Mouse (Mus musculus) small intestine, adult 2 months (tissue): ENCODE data around the gene Elp4. TPM values are rescaled to one million over a fixed set of nuclear protein-coding genes. Genes with fewer than 3 reads are reported as not detected.

Experiments used
- H3K27ac ChIP-seq: fragments of 200-500 bp; 2 replicates; pipeline ENCODE4 v1.5.1; 2012; ENCODE audit warnings: low read depth, low read length, control low read depth, inconsistent platforms; ENCODE audit not compliant: insufficient read depth
- H3K27me3 ChIP-seq: fragments of 200-500 bp; 2 replicates; pipeline ENCODE4 v1.6.1; 2012; ENCODE audit warnings: mild to moderate bottlenecking, moderate library complexity, low read length, inconsistent platforms; ENCODE audit not compliant: control insufficient read depth, insufficient read depth
- H3K36me3 ChIP-seq: fragments of 200-500 bp; 2 replicates; pipeline ENCODE4 v1.6.1; 2012; ENCODE audit warnings: mild to moderate bottlenecking, low read length, control low read depth, inconsistent platforms; ENCODE audit not compliant: control insufficient read depth, insufficient read depth
- H3K4me1 ChIP-seq: fragments of 200-500 bp; 2 replicates; pipeline ENCODE4 v1.6.1; 2012; ENCODE audit warnings: low read length, inconsistent platforms, mixed read lengths; ENCODE audit not compliant: control insufficient read depth, insufficient read depth, insufficient read length
- H3K4me3 ChIP-seq: fragments of 200-500 bp; 2 replicates; pipeline ENCODE4 v1.5.1; 2012; ENCODE audit warnings: low read depth, mild to moderate bottlenecking, control low read depth, inconsistent platforms, low read length, moderate library complexity
- CTCF ChIP-seq: fragments of 200-500 bp; IDR thresholded peaks from 2 replicates; pipeline ENCODE4 v1.5.1; 2012; ENCODE audit warnings: low read depth, mild to moderate bottlenecking, control low read depth, inconsistent platforms, low read length, moderate library complexity, mixed read lengths; ENCODE audit not compliant: insufficient replicate concordance, insufficient read length; ENCODE audit errors: extremely low read depth
- POLR2A ChIP-seq: fragments of 200-500 bp; IDR thresholded peaks from 2 replicates; pipeline ENCODE4 v1.6.1; 2012; ENCODE audit warnings: low read depth, mild to moderate bottlenecking, control low read depth, inconsistent platforms, low read length, moderate library complexity
- WGBS: fragments of 180-500 bp; shearing (Covaris S2); methylation state at CpG from one replicate; pipeline ENCODE4 v1.1.7; 2018; 5-methylcytosine and 5-hydroxymethylcytosine counted together
- polyA plus RNA-seq: library from polyadenylated mRNA; depleted of rRNA; stranded (reverse); fragments of >200 nt; gene quantifications from 2 replicates; pipeline ENCODE4 v1.2.3, GENCODE M21; 2012; rRNA removed

The Elp4 gene
- 0.61 and 1.7 TPM in 2 replicates for polyA plus RNA-seq

DNA sequence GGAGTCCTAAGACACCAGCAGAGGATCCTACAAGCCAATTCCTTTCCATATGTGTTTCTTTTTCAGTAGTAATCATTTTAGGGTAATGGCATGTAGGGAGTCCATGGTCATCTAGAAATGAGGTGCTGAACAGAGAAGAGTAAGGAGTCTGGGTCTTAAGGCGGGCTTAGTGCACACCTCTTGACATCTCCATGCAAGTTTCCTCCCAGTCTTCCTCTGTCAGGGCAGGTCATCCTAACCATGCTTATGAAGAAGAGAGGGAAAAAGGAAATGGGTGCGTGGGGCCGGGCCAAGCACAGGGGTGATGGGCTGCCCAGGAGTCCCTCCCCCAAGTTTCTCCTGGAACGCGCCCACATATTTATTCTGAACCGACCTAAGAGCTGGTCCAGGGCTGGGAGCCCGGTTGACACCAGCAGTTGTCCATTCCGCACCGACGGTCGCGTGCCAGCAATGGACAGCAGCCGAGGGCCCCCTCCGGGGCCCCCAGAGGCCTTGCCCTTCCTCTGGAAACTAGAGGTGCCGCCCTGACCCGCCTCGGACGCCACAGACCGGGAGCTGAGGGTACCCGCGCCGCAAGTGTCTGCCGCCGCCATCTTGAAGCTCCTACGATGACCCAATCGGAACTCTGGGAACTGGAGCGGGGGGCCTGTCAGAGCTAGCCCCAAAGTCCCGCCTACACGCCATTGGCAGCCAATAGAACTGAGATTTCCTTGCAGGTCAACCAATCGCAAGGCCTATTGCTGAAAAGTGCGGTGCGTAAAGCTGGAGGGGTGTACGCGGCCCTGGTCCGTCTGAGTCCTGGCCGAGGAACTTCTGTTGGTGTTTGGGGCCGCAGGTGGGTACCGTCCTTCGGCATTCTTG lies at the start of gene Elp4, which contains the start of gene Immp1l:
Elp4 (minus strand) TSS at position 669 of the 861 bp plus-strand sequence.
Immp1l (plus strand) TSS at position 743 of the 861 bp plus-strand sequence.
- no peak for TF ChIP-seq CTCF
- 0 out of 2 replicates have a peak, but pooled peaks have one; percentile 57 for TF ChIP-seq POLR2A
- Histone ChIP-seq H3K4me3 (peak within 1 kb of the TSS; percentile 97), H3K4me1 (no peaks in the 10 kb centered on the region; the same call in 1 of the 2 replicates), H3K27ac (peak within 1 kb of the TSS; percentile 32; the same call in 1 of the 2 replicates), H3K36me3 (no peaks in the 10 kb centered on the region), H3K27me3 (no peaks in the 10 kb centered on the region)
- under 1% methylated on average over 39 of the region's 39 CpGs for WGBS

DNA sequence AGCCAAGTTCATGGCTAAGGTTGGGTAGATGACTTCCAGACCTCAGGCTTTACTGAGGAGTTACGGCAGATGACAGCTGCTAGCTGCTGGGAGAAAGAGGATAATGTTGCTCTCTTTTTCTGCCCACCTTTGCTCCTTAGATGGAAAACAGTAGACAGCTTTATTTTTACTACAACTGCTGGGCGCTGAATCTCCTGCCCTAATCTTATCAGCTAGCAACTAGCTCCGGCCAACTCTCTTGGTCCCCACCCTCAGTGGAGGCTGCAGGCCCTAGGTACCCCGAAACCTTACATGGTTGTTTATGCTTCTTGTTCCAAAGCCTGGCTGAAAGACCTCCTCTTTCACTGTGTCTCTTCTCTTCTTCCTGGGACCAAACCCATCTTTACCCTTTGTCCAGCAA lies 49.5 kb upstream of the Elp4 start:
- no peak overlapping the region for H3K27ac ChIP-seq
- WGBS: 68% methylated on average over 4 of the region's 4 CpGs
- H3K4me3 ChIP-seq: no peak overlapping the region
- no peaks in the 10 kb centered on the region for H3K4me1 ChIP-seq
- no peaks in the 10 kb centered on the region for H3K27me3 ChIP-seq
- TF ChIP-seq CTCF: no peak
- H3K36me3 ChIP-seq: 0 out of 2 replicates have a peak, but pooled peaks cover 1% of the 10 kb centered on the region

DNA sequence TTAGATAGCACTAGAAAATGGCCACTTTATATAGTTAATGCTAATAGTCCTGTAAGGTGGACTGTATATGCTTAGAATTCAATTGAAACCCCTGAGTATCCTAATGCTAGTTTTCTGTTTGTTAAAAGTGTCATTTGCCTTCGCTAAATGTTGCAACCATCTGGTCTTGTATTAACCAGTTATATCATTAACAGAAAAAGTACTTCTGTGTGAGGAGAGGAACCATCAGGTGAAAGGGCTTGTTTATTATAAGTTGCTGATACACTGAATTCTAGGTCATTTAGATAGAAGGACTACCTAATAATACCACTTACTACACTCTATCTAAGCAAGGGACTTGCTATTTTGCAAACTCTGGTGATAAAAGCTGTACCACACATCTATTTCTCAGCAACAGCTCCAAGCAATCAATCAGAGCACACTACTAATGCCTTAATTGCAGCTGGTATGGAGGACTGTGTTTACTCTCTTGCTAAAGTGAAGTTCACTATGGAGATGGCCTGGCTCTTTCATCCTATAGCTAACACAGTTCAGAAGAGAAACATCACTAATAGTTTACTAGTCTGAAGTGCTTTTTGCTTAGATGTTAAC lies 47.1 kb upstream of the Elp4 start:
- Histone ChIP-seq H3K4me3 (no peak overlapping the region), H3K36me3 (0 out of 2 replicates have a peak, but pooled peaks cover 1% of the 10 kb centered on the region), H3K27ac (no peak overlapping the region), H3K4me1 (no peaks in the 10 kb centered on the region), H3K27me3 (no peaks in the 10 kb centered on the region)
- WGBS: 67% methylated on average over 1 of the region's 1 CpGs
- TF ChIP-seq CTCF (no peak), POLR2A (no peak)

DNA sequence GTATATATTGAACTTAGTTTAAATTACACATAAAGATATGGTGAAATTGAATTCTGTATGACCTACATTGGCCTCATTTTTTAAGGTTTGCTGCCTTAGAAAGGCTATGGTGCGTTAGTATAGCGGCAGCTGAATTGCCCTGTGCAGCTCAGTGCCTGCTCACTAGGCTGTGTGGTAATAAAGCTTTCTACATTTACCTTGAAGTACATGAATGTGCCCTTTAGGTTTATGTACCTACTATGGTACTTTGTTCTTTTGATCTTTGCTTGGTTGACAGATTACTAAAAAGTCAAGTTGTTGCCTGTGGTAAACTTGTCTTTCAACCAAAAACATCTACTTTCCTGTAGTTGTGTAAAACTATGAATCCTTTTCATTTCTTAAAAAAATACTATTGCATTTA lies 45.8 kb upstream of the Elp4 start:
- Histone ChIP-seq H3K27ac (no peak overlapping the region), H3K36me3 (0 out of 2 replicates have a peak, but pooled peaks cover 1% of the 10 kb centered on the region), H3K4me3 (no peak overlapping the region), H3K4me1 (no peaks in the 10 kb centered on the region), H3K27me3 (no peaks in the 10 kb centered on the region)
- WGBS: 94% methylated on average over 2 of the region's 2 CpGs
- no peak for TF ChIP-seq POLR2A
- no peak for TF ChIP-seq CTCF

DNA sequence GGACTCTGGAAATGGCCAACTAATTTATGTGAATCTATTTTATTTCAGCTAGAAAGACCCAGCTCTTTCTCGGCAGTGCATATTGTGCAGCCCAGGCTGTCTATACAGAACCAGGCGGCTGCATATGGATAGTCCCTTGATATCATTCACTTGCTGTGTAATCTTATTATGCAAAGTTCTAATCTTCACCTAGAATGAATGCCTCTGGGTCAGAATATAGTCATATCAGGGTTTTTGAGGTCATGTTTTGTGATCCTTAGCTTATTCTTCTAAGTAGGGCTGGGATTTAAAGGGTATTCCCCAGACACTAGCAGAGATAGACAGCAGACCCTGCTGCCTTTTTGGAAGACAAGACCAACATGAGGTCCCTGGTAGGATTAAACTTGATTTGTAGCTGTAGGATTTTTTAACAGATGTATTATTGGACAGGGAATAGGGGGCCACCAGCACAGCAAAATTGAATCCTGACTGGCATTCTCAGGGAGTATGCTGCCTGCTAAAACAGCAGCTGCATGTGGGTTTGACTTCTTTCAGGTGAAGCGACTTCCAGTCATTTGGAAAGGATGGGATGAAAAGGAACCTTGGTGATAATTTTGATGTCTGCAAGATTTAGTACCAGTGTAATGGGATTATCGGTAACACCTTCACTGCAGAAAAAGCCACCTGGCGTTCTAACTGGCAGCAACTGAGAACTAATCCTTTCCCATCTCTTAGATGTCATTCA lies 13.4 kb upstream of the Elp4 start:
- no peaks in the 10 kb centered on the region for H3K27me3 ChIP-seq
- H3K4me3 ChIP-seq: no peak overlapping the region
- 91% methylated on average over 5 of the region's 5 CpGs for WGBS
- no peak for TF ChIP-seq CTCF
- TF ChIP-seq POLR2A: no peak
- H3K4me1 ChIP-seq: no peaks in the 10 kb centered on the region
- no peaks in the 10 kb centered on the region for H3K36me3 ChIP-seq
- H3K27ac ChIP-seq: no peak overlapping the region

DNA sequence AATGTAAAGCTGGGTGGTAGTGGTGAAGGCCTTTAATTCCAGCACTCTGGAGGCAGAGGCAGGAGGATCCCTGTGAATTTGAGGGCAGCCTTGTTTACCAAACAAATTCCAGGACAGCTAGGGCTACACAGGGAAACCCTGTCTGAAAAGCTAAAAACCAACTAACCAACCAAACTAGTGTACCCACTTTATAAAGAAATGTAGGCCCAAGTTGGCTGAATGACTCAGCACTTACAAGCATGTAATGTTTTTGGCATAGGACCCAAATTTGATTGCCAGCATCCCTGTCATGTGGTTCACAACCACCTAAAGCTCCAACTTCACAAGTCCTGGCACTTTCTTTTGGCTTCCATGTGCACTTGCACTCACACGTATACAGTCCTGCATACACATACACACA lies 12.3 kb upstream of the Elp4 start:
- Histone ChIP-seq H3K4me3 (no peak overlapping the region), H3K4me1 (no peaks in the 10 kb centered on the region), H3K27ac (no peak overlapping the region), H3K27me3 (no peaks in the 10 kb centered on the region), H3K36me3 (no peaks in the 10 kb centered on the region)
- 89% methylated on average over 1 of the region's 1 CpGs for WGBS
- TF ChIP-seq POLR2A (no peak), CTCF (no peak)

DNA sequence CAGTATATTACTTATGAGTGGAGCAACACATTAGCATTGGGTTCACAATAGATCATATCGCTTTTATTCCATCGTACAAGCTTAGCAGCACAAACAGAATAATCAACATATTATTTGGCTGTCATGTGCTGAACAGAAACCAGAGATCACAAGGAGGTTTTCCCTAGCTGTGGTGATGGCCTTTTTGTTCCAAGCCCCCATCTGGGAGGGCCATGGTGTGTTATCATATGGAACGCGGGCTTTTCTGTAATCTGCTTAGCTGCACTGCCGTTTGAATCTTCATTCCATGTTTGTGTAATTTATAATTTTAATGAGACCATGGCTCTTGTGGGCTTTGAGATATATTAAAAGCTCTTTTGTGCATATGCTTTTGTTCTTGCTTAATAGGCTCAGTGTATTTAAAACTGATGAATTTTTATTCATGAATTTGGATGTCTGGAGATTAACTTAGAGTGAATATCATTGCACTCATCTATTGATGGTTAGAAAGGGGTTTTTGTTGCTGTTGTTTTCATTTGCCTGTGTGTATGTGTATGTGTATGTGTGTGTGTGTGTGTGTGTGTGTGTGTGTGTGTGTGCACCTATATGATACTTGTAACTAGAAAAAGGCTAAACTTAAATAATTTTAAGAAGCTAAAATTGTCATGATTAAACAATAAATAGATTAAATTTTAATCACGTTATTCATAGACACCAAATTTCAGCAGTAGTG lies 9.4 kb upstream of the Elp4 start:
- 90% methylated on average over 6 of the region's 6 CpGs for WGBS
- Histone ChIP-seq H3K27me3 (no peaks in the 10 kb centered on the region), H3K4me3 (no peak overlapping the region), H3K27ac (no peak overlapping the region), H3K36me3 (no peaks in the 10 kb centered on the region), H3K4me1 (peaks cover 3% of the 10 kb centered on the region; the same call in 1 of the 2 replicates)
- TF ChIP-seq POLR2A: no peak
